Mouse (Mus musculus) c-Kit-negative CD71-positive TER-119-positive erythroid progenitor cells, embryonic 14.5 days (primary cell): ENCODE data around the gene Iyd.

Experiments
- DNase-seq: peaks from one replicate; pipeline ENCODE4 v3.0.0-alpha.2; 2013; ENCODE audit warnings: low read depth, low spot score

Iyd gene

DNA sequence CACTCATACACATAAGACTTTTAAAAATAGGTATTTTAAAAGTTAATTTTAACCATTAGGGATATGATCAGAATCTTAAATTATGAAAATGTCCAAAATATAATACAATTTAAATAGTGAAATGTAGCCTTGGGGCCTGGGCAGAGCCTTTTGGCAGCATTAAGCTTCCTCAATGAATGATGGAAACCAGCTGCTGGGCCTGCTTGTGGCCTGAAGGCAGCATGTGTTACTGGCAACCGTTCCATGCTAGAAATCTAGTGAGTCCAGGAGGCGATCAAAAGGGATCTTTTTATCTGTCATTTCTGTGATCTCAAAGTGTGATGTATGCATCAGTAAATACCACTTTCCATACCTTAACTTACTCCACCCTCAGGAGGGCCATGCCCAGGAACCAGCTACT, 9.3 kb downstream of the Iyd start:
- no peak for DNase-seq

DNA sequence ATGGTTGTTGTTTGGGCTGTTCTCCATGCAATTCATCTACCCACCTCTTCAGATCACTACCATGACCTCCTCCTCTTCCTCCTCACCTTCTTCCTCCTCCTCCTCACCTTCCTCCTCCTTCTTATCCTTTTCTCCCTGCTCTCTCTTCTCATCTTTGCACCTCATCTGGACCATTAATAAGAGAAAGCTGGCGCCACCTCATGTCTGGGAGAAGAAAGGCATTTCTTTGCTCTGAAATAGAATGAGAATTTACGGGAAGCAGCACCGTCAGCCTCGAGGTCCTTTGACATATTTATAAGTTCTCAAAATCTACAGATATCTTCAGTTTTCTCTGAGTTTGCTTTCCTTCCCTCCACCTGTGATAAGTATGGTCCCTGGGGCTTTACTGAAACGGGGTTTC, 15.1 kb downstream of the Iyd start:
- DNase-seq, result no peak

DNA sequence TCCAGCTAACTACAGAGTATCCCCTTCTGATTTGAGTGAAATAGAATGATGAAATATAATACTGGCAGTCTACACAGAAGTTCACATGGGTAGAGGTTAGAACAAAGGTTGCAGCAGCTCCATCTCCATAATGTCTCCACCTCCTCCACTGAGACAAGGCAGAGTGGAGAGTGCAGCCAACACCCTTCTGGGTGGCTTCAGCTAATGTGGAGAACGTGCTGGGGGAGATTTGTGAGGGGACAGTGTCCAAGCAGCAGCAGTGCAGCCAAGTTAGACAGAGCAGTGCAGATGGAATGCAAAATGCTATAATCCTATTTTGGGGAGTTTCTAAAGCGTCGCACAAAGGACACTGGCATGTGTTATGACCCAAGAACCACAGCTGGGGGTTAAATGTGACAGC, 16.5 kb downstream of the Iyd start:
- no peak for DNase-seq

DNA sequence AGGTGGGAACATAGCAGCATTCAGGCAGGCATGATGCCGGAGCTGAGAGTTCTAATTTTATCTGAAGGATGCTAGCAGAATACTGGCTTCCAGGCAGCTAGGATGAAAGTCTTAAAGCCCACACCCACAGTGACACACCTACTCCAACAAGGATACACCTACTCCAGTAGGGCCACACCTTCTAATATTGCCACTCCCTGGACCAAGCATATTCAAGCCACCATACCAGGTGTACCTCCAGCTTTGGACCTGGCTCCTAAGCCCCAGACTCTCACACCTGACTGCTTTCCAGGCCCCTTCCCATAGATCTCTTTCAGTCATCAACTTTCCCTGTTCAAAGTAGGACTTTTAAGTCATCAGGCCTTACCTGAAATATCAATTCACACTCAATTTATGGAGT, 19.1 kb downstream of the Iyd start:
- DNase-seq, result no peak

DNA sequence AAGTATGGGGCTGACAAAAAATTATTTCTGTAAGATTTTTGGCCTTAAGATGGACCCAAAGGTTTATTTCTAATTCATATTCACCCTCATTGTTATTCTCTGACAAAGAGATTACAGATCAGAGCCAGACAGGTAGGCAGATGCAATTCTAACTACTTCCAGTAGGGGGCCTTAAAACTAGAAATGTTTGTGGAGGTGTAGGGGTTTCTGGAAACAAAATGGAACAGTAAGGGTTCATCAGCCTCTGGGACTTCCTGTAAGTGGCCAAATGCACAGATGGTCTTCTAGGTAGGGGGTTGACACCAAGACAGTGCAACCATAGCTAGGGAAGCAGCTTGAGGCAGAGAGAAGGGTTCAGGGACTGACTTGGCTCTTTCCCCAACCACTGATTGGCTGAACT, 22.1 kb downstream of the Iyd start:
- DNase-seq, result no peak

DNA sequence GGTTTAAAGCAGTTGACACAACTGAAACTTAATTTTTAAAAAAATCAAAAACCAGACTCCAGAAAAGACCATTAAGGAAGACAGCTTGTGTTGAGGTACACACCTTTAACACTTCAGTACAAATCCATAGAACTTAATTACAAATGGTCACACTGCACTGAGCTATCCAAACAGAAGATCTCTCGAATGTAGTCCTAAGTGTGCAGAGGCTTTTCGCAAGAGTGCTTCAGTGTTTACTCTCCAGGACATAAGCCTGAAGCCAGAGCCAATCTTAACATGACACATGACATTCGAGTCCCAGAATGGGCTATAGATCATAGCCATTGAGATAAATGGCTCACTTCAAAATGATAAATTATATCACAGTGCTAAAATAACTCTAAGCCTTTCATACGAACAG, 25.1 kb downstream of the Iyd start:
- DNase-seq, result no peak

DNA sequence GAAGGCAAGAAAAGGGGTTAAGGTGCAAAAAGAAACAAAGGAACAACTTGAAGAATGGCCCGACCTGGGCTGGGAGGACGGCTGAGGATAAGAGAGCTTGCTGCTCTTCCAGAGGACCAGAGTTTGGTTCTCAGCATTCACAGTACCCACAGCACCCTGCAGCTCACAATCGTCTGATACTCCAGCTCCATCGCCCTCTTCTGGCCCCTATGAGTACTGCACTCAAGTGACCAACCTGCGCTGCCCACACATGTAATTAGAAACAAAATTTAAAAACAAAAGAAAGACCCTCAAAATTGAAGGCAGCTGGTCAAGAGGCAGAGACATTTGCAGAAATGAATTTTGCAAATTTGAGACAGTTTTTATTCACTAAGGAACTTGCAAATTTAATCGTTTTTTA, 27.8 kb downstream of the Iyd start:
- DNase-seq, result no peak

DNA sequence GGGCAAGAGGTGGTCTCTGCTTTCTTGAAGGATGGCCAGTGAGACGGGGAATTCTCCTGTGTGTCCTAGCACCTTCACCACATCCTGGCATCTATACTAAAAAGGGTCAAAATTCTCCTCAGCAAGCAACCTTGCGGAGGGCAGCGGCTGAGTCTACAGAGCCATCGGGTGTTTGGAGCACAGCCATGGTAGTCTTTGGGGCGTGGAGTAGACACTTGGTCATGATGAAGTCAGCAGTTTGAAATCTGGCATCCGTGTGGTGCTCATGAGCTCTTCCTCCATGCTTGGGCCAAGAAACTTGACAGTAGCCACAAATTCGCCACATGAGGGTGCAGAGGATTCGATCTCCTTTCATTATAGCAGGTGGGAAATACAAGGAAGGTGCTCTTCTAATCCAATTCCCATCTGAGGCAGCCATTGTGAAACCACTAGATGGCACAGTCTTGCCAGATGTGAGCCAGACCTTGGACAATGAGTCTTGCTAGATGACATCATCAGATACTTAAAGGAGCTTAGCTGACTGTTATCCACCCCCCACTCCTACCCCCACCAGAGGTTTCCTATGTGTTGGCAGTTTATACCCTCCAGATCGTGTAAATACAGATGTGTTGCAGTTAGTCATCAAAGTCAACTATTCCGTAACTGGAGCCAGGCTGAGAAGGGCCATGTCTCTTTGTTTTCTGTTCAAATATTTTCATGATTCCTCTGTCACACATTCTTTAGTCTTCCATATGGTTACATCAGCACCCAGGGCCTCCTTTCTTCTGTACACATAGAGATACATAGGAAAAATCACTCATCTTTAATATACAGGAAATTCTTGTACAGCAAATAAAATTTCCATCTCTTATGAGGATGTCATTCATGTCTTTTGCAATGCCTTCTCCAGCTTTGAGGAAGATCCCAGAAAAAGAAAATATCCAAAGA, 32.9 kb downstream of the Iyd start:
- no peak for DNase-seq

DNA sequence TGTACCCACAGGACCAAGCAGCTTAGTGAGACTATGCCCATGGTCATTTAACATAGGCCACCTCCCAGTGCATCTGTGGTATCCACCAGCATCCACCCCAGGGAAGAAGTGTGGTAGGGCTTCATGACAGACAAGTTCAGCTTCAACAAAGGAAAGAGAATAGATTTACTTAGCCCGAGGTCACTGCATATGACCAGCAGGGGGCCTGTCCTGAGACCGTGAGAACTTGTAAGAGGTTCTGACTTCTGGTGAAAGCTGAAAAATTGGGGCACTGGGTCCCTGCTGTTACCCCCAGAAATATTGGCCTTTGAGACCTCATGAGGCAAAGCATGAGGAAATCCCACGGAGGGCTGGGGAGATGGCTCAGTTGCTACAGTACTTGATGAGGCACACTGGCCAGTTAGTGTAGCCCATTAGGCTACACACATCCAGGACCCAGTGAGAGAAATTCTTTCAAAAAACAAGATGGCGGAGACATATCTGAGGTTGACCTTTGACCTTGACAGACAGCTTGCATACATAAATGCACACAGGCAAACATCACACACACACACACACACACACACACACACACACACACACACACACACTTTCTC, 34.0 kb downstream of the Iyd start:
- DNase-seq, result no peak

DNA sequence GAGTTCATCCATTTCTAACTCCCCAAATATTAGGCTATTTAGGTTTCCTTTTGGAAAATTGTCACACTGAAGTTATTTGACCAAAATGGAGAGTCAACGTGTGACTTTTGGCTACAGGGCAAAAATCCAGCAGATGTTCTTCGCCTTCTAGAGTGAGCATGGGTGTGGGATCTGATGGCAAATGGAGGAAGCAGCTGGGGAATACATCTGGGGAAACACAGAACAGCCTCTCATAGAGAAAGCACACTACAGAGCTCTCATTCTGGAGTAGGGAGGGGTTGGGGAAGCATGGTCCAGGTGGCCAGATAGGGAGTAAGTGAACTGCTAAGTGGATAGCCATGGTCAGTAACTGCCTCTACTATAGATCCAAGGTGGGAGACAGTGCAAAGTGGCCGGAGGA, 50.6 kb downstream of the Iyd start:
- DNase-seq, result no peak

DNA sequence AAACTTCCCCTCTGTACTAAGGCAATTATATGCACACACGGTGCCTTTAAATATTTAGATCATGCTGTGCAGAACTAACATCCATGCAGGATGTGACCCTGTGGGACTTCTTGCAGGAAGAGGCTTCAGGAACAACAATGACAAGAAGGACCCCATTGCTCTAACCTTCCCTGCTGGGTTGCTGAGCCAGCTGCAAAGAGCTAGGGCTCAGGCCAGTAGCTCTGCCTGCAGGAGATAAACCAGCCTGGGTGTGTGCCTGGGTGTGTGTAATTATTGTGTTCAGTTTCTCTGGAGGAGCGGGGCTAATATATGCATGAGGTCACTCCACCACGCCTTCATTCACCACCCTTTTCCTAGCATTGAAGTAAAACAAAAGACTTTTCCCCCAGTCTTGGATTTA, 51.8 kb downstream of the Iyd start:
- DNase-seq, result no peak

DNA sequence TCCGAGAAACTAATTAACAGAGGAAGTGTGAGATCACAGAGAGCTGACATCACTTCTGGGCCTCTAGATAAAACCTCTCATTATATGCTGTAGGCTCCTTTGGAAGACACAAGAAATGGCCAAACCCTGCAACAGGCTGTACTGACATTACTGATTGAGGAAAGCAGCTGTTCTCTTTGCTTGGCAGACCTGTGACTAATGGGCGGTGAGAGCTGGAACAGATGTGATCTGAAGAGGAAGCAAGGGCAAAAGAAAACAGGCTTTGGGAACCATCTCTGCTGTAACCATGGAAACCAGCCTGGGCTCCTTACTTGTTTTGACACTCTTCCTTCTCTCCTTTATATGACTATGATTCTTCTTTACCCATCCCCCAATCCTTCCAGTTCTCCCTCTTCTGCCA, 56.7 kb downstream of the Iyd start:
- no peak for DNase-seq

DNA sequence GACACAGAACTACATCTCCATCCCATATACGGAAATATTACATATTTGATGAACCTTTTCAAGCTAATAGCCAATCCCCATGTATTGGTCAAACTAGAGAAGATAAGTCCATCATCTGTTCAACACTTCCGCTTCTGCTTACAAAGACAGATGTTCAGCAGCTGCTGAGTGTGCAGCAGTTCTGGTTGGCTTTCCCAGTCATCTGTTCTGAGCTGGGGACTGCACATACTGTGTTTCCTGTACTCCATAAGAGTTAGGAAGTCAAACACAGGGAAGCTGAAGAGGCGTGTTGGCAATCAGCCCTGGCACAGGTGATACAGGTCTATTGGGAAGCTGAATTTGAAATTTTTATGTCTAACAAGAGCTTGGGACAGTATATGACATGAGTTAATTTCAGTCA, 57.7 kb downstream of the Iyd start:
- no peak for DNase-seq
